Mouse (Mus musculus) hindbrain, embryonic 13.5 days (tissue): ENCODE results near the gene Kdelr1. TPM values are rescaled to one million over a fixed set of nuclear protein-coding genes. Genes with fewer than 3 reads are reported as not detected.
A peak's percentile ranks its signal among the peaks of the same experiment; 100 is the strongest.
"Not testable (repeated sequence)": the region's sequence is repeated elsewhere in the genome, so short reads cannot be mapped to it uniquely, and the experiment has no call there.

Experiments
- ATAC-seq: fragments of 200-750 bp; cut with Nextera tagmentation; 2 replicates; pipeline ENCODE4 v1.8.0; 2017; ENCODE audit warnings: moderate TSS enrichment; ENCODE audit not compliant: low FRiP score
- H3K27ac ChIP-seq: fragments of 300-500 bp; sonication (generic); 2 replicates; pipeline ENCODE4 v1.5.1; 2015; ENCODE audit warnings: inconsistent platforms, mild to moderate bottlenecking, moderate library complexity
- H3K27me3 ChIP-seq: fragments of 300-500 bp; sonication (generic); 2 replicates; pipeline ENCODE4 v1.6.1; 2015; ENCODE audit warnings: mild to moderate bottlenecking, inconsistent platforms
- H3K36me3 ChIP-seq: fragments of 300-500 bp; sonication (generic); 2 replicates; pipeline ENCODE4 v1.6.1; 2015; ENCODE audit warnings: mild to moderate bottlenecking, inconsistent platforms
- H3K4me1 ChIP-seq: fragments of 300-500 bp; sonication (generic); replicated peaks from 2 replicates; pipeline ENCODE4 v1.6.1; 2015; ENCODE audit warnings: inconsistent platforms
- H3K4me2 ChIP-seq: fragments of 300-500 bp; sonication (generic); 2 replicates; pipeline ENCODE4 v1.6.1; 2015; ENCODE audit warnings: inconsistent platforms, mild to moderate bottlenecking, moderate library complexity
- H3K4me3 ChIP-seq: fragments of 300-500 bp; sonication (generic); 2 replicates; pipeline ENCODE4 v1.5.1; 2015; ENCODE audit warnings: mild to moderate bottlenecking, inconsistent platforms
- H3K9ac ChIP-seq: fragments of 300-500 bp; sonication (generic); 2 replicates; pipeline ENCODE4 v1.6.1; 2015; ENCODE audit warnings: mild to moderate bottlenecking, inconsistent platforms
- H3K9me3 ChIP-seq: fragments of 300-500 bp; sonication (generic); 2 replicates; pipeline ENCODE4 v1.6.1; 2016; ENCODE audit warnings: inconsistent platforms
- WGBS: fragments of 180-500 bp; shearing (Covaris S2); methylation state at CpG from one replicate; pipeline ENCODE4 v1.1.7; 2015; 5-methylcytosine and 5-hydroxymethylcytosine counted together
- polyA plus RNA-seq: library from polyadenylated mRNA; unstranded; fragments of >200 nt; fragmentation: Nextera tagmentation; extraction: Ambion mirVana; gene quantifications from 2 replicates; pipeline ENCODE4 v1.2.1, GENCODE M21; 2015

Kdelr1 gene
- polyA plus RNA-seq, 1 experiment from 2014 or later, result 40.6 TPM

GRCm38 (mm10) chr7:45873061-45873947 is 732 bp downstream of the Kdelr1 start:
- H3K4me1 ChIP-seq, result peaks cover 53% of the 10 kb centered on the region
- peak overlapping the region; percentile 89 for H3K27ac ChIP-seq

DNA sequence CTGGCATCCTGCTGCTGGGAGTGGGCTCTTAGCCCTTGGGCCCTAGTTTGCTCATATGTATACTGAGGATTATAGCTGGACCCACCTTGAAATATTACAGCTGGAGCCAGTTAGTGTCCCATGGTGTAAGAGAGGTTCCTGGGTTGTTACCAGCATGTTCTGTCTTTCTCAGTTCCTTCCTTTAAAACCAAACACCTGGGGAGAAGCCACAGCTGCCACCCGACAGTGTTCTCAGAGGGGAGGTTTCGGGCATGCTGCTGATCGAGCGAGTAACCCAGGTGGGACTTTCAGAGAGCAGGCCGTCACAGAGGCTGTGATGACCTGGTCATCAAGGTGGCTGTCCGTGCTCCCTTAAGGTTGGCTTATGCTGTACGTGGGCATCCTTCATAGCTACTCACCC is 4.3 kb downstream of the Kdelr1 start:
- Histone ChIP-seq H3K9me3 (no peaks in the 10 kb centered on the region), H3K4me1 (peaks cover 20% of the 10 kb centered on the region), H3K4me3 (no peak overlapping the region), H3K9ac (no peak overlapping the region), H3K4me2 (no peak overlapping the region), H3K27ac (no peak overlapping the region), H3K36me3 (peaks cover 76% of the 10 kb centered on the region), H3K27me3 (no peaks in the 10 kb centered on the region)
- ATAC-seq, result no peak
- WGBS, result 96% methylated on average over 7 of the region's 7 CpGs

More at GRCm38 (mm10) chr7:45873061-45873947, 732 bp downstream of the Kdelr1 start:
- peaks cover 40% of the 10 kb centered on the region for H3K36me3 ChIP-seq
- 3% methylated on average over 28 of the region's 28 CpGs for WGBS
- H3K4me3 ChIP-seq, result peak overlapping the region; percentile 68
- H3K4me2 ChIP-seq, result peak overlapping the region; percentile 83
- peak overlapping the region; percentile 98 for H3K9ac ChIP-seq
- H3K27me3 ChIP-seq, result peaks cover 31% of the 10 kb centered on the region
- ATAC-seq, result peak; percentile 26
- no peaks in the 10 kb centered on the region for H3K9me3 ChIP-seq

GRCm38 (mm10) chr7:45878278-45878677 is 5.7 kb downstream of the Kdelr1 start, which contains the start of gene Grin2d:
Grin2d (minus strand) TSS chr7:45878378.
- ATAC-seq, H3K27me3 ChIP-seq, H3K4me2 ChIP-seq, H3K27ac ChIP-seq, H3K9ac ChIP-seq, H3K9me3 ChIP-seq, H3K4me3 ChIP-seq: not testable (repeated sequence)
- Histone ChIP-seq H3K4me1 (peaks cover 19% of the 10 kb centered on the region), H3K36me3 (peaks cover 89% of the 10 kb centered on the region)
- WGBS, result 100% methylated on average over 1 of the region's 1 CpGs

- H3K9me3 ChIP-seq, result no peaks in the 10 kb centered on the region
- H3K9ac ChIP-seq, result no peak overlapping the region
- peaks cover 97% of the 10 kb centered on the region for H3K36me3 ChIP-seq
- H3K27ac ChIP-seq, result no peak overlapping the region; the same call in 1 of the 2 replicates
- WGBS, result 97% methylated on average over 4 of the region's 4 CpGs
- no peak overlapping the region for H3K4me3 ChIP-seq
- no peak for ATAC-seq
- H3K4me1 ChIP-seq, result no peaks in the 10 kb centered on the region
- H3K4me2 ChIP-seq, result no peak overlapping the region
- no peaks in the 10 kb centered on the region for H3K27me3 ChIP-seq
These were observed 8.0 kb downstream of the Kdelr1 start for GRCm38 (mm10) chr7:45880531-45880930.

GRCm38 (mm10) chr7:45881011-45881410 is 8.4 kb downstream of the Kdelr1 start:
- Histone ChIP-seq H3K36me3 (peaks cover 92% of the 10 kb centered on the region), H3K9ac (no peak overlapping the region), H3K4me3 (no peak overlapping the region), H3K9me3 (no peaks in the 10 kb centered on the region), H3K27ac (no peak overlapping the region), H3K4me1 (no peaks in the 10 kb centered on the region), H3K27me3 (no peaks in the 10 kb centered on the region), H3K4me2 (no peak overlapping the region)
- WGBS, result 100% methylated on average over 2 of the region's 2 CpGs
- no peak for ATAC-seq

GRCm38 (mm10) chr7:45887246-45887645 is 14.7 kb downstream of the Kdelr1 start:
- no peak overlapping the region for H3K4me2 ChIP-seq
- no peaks in the 10 kb centered on the region for H3K27me3 ChIP-seq
- WGBS, result 73% methylated on average over 3 of the region's 3 CpGs
- 0 out of 2 replicates have a peak overlapping the region, but pooled peaks have one; percentile 13 for H3K9ac ChIP-seq
- H3K4me3 ChIP-seq, result no peak overlapping the region
- no peak for ATAC-seq
- H3K27ac ChIP-seq, result no peak overlapping the region; the same call in 1 of the 2 replicates
- no peaks in the 10 kb centered on the region for H3K4me1 ChIP-seq
- peaks cover 31% of the 10 kb centered on the region for H3K36me3 ChIP-seq
- H3K9me3 ChIP-seq, result no peaks in the 10 kb centered on the region

DNA sequence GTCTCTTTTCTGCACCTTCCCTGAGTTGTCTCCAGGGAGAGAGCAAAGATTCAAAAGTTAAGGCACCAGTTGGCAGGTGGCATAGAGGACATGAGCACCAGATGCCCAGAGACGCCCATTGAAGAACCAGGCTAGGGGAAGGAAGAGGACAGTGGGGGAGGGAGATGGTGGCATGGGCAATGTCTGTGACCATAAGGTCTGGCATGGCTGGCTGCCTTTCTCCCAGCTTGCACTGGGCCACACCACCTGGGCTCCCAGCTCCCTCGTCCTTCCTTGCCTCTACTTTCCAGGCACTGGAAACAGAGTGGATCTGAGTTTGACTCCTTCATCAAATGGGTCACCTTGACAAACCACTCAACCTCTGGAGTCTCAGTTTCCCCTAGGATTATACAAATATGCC is 20.1 kb downstream of the Kdelr1 start:
- no peak overlapping the region for H3K4me2 ChIP-seq
- H3K9me3 ChIP-seq, result no peaks in the 10 kb centered on the region
- 72% methylated on average over 2 of the region's 2 CpGs for WGBS
- no peak overlapping the region for H3K4me3 ChIP-seq
- H3K4me1 ChIP-seq, result peaks cover 7% of the 10 kb centered on the region
- H3K9ac ChIP-seq, result no peak overlapping the region
- H3K36me3 ChIP-seq, result no peaks in the 10 kb centered on the region
- peaks cover 5% of the 10 kb centered on the region for H3K27me3 ChIP-seq
- H3K27ac ChIP-seq, result no peak overlapping the region
- ATAC-seq, result no peak

- peak overlapping the region; percentile 52 for H3K4me3 ChIP-seq
- H3K9me3 ChIP-seq, result no peaks in the 10 kb centered on the region
- no peak overlapping the region for H3K9ac ChIP-seq
- peaks cover 5% of the 10 kb centered on the region for H3K27me3 ChIP-seq
- H3K27ac ChIP-seq, result no peak overlapping the region
- peak overlapping the region; percentile 42 for H3K4me2 ChIP-seq
- ATAC-seq, result peak; percentile 40
- peaks cover 12% of the 10 kb centered on the region for H3K4me1 ChIP-seq
- WGBS, result 84% methylated on average over 6 of the region's 6 CpGs
- no peaks in the 10 kb centered on the region for H3K36me3 ChIP-seq
These were observed 23.5 kb downstream of the Kdelr1 start for GRCm38 (mm10) chr7:45895931-45896516.

DNA sequence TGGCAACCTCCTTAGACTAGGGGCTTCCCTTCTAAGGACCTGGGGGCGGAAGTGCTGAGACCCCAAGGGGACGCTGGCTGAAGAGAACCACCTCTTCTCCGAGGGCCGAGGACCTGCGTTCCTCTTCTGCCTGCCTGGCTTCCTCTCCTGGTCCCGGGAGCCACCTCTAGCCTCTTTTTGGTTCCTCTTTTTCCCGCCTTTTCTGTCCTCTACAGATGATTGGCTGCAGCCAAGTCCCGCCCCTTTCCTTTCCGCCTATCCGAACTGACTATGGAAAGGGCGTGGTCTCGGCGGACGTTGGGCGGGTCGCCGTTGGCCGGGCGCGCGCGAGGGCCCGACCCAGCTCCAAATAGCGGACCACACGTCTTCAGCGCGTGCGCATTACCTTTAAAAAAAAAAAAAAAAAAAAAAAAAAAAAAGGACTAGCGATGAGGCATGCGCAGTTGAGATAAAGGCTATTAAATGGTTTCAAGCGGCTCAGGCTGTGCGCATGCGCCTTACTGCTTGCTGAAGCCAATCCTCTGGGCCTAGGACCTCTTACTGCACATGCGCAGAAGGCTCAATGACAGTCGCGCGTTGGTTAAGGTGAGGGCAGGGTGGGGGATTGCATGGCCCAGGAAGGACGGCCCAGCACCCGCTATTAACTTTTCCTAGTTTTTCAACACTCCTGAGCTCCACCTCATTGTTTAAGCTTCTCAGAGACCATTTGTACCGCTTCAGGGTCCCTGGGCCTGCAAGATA is 24.1 kb downstream of the Kdelr1 start, which contains the start of the genes Syngr4 and Tmem143:
Syngr4 (minus strand) TSS at position 198 of the 741 bp plus-strand sequence.
Tmem143 (plus strand) TSS at position 425 of the 741 bp plus-strand sequence.
- H3K36me3 ChIP-seq, result no peaks in the 10 kb centered on the region
- WGBS, result under 1% methylated on average over 40 of the region's 40 CpGs

DNA sequence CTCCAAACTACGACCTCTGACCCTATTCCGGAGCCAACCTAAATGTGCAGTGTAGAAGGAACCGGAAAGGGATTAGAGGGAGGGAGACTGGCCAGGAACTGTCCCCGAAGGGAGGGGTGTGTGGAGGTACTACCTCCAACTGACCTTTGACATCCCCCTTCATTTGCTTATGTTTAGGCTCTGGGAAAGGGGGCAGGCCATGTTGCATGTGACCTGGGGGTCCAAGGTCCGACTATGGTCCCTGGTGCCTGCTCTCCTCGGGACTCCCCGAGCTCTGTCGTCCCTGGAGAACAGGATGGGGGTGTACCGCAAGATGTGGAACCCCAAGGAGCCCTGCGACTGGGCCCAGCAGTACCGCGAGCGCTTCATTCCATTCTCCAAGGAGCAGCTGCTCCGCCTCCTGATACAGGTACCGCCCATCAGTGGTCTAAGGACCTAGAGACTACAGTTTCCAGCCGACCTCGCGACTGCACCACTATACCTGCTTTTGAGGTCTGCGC is 24.7 kb downstream of the Kdelr1 start:
- Histone ChIP-seq H3K27ac (peak overlapping the region; percentile 85), H3K36me3 (no peaks in the 10 kb centered on the region)
- ATAC-seq, result peak; percentile 71

More for the DNA sequence above, 24.1 kb downstream of the Kdelr1 start, which contains the start of the genes Syngr4 and Tmem143:
- Histone ChIP-seq H3K9me3 (no peaks in the 10 kb centered on the region), H3K27ac (peak within 1 kb of the TSS; percentile 85), H3K4me2 (peak within 1 kb of the TSS; percentile 97), H3K4me1 (peaks cover 12% of the 10 kb centered on the region), H3K27me3 (peaks cover 5% of the 10 kb centered on the region), H3K9ac (peak within 1 kb of the TSS; percentile 79), H3K4me3 (peak within 1 kb of the TSS; percentile 52)
- ATAC-seq, result peak; percentile 91

GRCm38 (mm10) chr7:45898125-45898524 is 25.6 kb downstream of the Kdelr1 start:
- Histone ChIP-seq H3K27ac (peak overlapping the region; percentile 85; the same call in 1 of the 2 replicates), H3K4me3 (peak overlapping the region; percentile 52), H3K4me2 (peak overlapping the region; percentile 97), H3K4me1 (peaks cover 12% of the 10 kb centered on the region)
- H3K36me3 ChIP-seq, H3K9ac ChIP-seq, H3K9me3 ChIP-seq, ATAC-seq, H3K27me3 ChIP-seq: not testable (repeated sequence)
- WGBS, result 47% methylated on average over 4 of the region's 4 CpGs

More for the DNA sequence above, 24.7 kb downstream of the Kdelr1 start:
- 2% methylated on average over 19 of the region's 19 CpGs for WGBS
- Histone ChIP-seq H3K9me3 (no peaks in the 10 kb centered on the region), H3K4me3 (peak overlapping the region; percentile 52), H3K4me2 (peak overlapping the region; percentile 97), H3K27me3 (peaks cover 5% of the 10 kb centered on the region), H3K9ac (peak overlapping the region; percentile 79), H3K4me1 (peaks cover 12% of the 10 kb centered on the region)
